Mouse (Mus musculus) G1E (cell line): ENCODE measurements around the gene Prf1.

Experiments
- CTCF ChIP-seq: IDR thresholded peaks from 2 replicates; pipeline ENCODE4 v1.5.1; 2012; ENCODE audit warnings: low read depth, low read length, inconsistent platforms, mixed read lengths
- POLR2AphosphoS5 ChIP-seq: IDR thresholded peaks from 2 replicates; pipeline ENCODE4 v1.6.1; 2012; ENCODE audit warnings: low read depth, low read length, inconsistent platforms; ENCODE audit not compliant: insufficient replicate concordance
- TAL1 ChIP-seq: conservative IDR thresholded peaks from 2 replicates; pipeline ENCODE4 v1.6.1; 2012; ENCODE audit warnings: low read depth, low read length, inconsistent platforms, mixed read lengths

GRCm38 (mm10) chr10:61277918-61278674, 19.5 kb upstream of the Prf1 start:
- TF ChIP-seq POLR2AphosphoS5 (no peak), TAL1 (no peak), CTCF (no peak)
